Mouse (Mus musculus): Measurements from ENCODE around the gene Naa35. TPM values are rescaled to one million over a fixed set of nuclear protein-coding genes. Genes with fewer than 3 reads are reported as not detected.
"Not testable (repeated sequence)": the region's sequence is repeated elsewhere in the genome, so short reads cannot be mapped to it uniquely, and the experiment has no call there.

The Naa35 gene
- total RNA-seq, 2 experiments from 2014 or later, result 29.2 to 32.7 TPM

DNA sequence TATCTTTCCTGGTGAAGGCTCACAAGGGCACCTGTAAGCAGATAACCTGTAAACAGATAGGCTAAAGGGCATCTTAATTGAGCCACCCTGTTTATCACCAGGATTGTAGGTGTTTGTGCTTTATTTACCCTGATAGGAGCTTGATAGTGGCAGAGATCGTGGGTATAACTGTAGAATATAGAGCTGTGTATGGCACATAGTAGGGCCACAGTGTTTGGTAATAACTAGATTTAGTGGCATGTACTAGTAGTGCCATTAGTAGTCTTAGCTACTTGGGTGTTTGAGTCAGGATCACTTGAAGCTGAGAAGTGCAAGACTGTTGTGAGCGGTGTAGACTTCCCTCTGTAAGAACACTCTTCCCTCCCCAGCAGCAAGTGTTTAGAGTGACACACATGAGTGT is 2.1 kb downstream of the Naa35 start:
- intact Hi-C loops (cut with DNase I), result loop anchor here (5.0 kb wide), 2 partner anchors 140 to 180 kb away; partner anchors contain the start of gene Isca1
- TF ChIP-seq CTCF (IDR thresholded peaks at IDR 0.05), result no peak
- no peak overlapping the region for H3K4me3 ChIP-seq

DNA sequence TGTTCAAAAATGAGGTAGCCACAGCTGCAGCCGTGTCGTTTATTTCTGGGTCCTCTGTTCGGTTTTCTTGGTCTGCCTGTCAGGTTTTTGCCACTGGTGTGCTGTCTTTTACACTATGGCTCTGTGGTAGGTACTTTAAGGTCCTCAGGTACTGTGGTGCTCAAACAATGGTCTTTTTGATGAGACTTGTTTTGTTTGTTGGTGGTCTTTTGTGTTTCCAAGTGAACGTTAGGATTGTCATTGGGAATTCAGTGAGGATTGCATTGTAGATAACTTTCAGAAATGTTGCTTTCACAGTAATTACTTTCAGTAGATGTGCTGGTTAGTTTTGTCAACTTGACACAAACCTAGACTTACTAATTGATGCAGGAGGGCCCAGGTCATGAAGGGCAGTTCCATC is 4.6 kb downstream of the Naa35 start:
- TF ChIP-seq CTCF (IDR thresholded peaks at IDR 0.05), result no peak
- DNase-seq, result no peak
- intact Hi-C loops (cut with DNase I), result loop anchor here (5.0 kb wide), 2 partner anchors 138 to 178 kb away; partner anchors contain the start of gene Isca1
- Histone ChIP-seq H3K4me3 (no peak overlapping the region), H3K27ac (no peak overlapping the region)

More for the DNA sequence above, 2.1 kb downstream of the Naa35 start:
- no peak overlapping the region for H3K27ac ChIP-seq
- no peak for DNase-seq

DNA sequence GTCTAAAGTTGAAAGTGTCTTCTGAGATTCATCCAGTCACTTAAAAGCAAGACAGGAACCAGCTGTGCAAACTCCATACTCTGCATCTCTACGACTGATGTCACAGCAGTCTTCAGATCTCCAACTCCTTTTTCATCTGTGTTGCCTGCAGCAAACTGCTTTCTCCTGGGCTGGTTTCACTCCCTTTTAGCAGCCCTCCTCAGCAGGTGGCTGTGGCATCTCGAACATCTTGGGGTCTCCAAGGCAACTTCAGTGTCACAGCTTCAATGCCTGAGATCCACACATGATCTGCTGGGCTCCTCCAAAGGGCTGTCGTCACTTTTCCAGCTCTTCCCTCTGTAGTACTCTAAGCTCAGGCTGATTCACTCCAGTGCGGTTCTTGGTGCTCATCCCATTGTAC is 5.6 kb downstream of the Naa35 start:
- intact Hi-C loops (cut with DNase I), result no loop called here
- DNase-seq, result no peak

DNA sequence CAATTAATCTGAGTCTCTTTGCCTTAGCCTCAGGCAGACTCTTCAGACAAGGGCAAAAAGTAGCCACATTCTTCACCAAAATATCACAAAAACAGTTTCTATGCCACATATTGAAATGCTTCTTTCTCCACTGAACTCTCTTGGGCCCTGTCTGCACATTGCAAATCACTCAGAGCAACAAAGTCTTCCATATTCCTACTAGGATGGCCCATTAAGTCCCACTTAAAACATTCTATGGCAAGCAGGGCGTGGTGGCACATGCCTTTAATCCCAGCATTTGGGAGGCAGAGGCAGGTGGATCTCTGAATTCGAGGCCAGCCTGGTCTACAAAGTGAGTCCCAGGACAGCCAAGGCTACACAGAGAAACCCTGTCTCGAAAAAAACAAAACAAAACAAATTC is 7.0 kb downstream of the Naa35 start:
- H3K27ac ChIP-seq; DNase-seq; H3K4me3 ChIP-seq; intact Hi-C loops (cut with DNase I): not testable (repeated sequence)

More for the DNA sequence above, 5.6 kb downstream of the Naa35 start:
- Histone ChIP-seq H3K4me3 (no peak overlapping the region), H3K27ac (no peak overlapping the region)
- TF ChIP-seq CTCF (IDR thresholded peaks at IDR 0.05), result no peak

DNA sequence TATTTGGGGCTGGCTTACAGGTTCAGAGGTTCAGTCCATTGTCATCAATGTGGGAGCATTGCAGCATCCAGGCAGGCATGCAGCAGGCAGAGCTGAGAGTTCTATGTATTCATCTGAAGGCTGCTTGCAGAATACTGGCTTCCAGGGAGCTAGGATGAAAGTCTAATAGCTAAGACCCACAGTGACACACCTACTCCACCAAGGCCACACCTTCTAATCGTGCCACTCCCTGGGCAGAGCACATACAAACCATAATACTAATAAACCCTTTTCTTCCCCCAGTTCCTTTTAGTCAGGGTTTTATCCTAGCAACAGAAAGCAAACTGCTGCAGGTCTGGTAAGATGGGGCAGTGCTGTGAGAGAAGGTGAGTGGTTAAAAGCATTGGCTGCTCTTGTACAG is 7.6 kb downstream of the Naa35 start:
- no peak overlapping the region for H3K4me3 ChIP-seq
- intact Hi-C loops (cut with DNase I), result no loop called here
- no peak for TF ChIP-seq CTCF (IDR thresholded peaks at IDR 0.05)
- no peak overlapping the region for H3K27ac ChIP-seq
- no peak for DNase-seq

DNA sequence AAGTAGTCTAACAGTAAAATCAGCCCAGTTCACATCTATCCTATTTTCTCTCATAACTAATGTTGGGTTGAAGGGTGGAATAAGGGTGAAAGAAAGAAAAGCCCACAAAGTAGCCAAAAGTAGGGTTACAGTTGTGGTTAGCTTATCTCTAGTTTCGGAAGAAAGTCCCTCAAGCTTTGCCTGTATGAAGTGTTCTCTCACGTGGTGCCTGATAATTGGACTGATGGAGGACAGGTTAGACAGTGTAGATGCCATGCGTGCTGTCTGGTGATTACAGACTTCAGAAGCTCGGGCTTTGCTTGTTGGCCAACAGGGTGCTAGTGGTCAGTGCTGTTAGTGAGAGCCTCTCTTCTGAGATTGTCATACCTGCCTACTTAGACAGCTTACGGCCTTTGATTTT is 18.0 kb downstream of the Naa35 start:
- Histone ChIP-seq H3K4me3 (no peak overlapping the region), H3K27ac (no peak overlapping the region)
- TF ChIP-seq CTCF (IDR thresholded peaks at IDR 0.05), result no peak
- no peak for DNase-seq
- intact Hi-C loops (cut with DNase I), result no loop called here

DNA sequence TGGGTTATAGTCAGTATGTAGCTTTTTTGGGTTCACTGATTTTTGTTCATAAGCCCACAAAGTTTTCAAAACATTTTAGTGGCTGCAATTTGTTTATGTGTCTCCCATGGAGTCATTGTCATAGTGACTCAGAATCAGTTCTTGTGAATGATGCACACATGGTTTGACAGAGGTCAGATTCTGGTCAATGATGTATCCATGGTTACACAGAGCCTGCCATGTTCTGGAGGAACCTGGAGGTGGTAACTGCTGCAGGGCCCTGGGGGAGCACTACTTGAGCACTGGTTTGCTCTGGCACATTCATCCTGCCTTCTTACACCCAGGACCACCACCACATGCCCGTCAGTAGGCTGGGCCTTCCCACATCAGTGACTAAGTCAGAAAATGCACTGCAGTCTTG is 19.5 kb downstream of the Naa35 start:
- no peak for TF ChIP-seq CTCF (IDR thresholded peaks at IDR 0.05)
- Histone ChIP-seq H3K4me3 (no peak overlapping the region), H3K27ac (no peak overlapping the region)
- DNase-seq, result no peak
- intact Hi-C loops (cut with DNase I), result no loop called here

DNA sequence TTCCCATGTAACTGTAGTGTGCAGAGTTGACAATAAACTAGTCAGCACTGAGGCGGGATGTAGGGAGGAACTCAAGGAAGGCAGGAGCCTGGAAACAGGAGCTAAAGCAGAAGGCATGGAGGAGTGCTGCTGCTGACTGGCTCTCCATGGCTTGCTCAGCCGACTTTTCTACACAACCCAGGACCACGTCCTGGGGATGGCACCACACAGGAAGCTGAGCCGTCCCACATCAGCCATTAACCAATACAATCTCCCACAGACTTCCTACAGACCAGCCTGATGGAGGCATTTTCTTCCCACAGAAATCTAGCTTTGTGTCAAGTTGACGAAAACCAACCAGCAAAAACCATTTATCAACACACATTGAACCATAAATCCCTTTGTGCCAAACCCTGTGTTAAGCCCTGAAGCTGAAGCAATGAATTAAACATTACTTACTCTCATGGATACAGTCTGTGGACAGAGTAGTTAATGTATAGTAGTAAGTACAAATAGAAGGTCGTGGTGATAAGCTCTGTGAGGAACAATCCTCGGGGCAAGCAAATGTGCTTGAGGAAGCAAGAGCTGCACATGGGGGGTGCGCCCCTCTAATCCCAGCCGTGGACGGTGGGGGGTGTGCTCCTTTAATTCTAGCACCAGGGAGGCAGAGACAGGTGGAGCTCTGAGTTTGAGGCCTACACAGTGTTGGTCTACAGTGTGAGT is 20.3 kb downstream of the Naa35 start:
- Histone ChIP-seq H3K4me3 (no peak overlapping the region), H3K27ac (no peak overlapping the region)
- TF ChIP-seq CTCF (IDR thresholded peaks at IDR 0.05), result no peak
- intact Hi-C loops (cut with DNase I), result no loop called here
- no peak for DNase-seq

DNA sequence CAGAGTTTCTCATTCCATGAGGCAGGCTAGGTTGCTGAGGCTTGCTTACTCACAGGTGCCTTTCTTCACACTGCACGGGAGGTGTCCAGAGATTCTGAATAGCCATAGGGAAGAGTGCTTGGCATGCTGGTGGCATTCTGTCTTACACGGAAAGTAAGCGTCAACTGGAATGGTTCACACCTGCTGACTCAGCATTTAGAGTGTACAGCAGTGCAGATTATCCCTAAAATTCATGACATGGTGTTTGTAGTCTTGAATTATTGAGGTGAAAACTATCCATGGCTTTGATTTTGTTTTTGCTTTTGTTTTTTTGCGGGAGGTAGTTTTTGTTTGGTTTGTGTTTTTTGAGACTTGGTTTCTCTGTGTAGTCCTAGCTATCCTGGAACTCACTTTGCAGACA is 24.8 kb downstream of the Naa35 start:
- Histone ChIP-seq H3K4me3 (no peak overlapping the region), H3K27ac (no peak overlapping the region)
- intact Hi-C loops (cut with DNase I), result no loop called here
- no peak for DNase-seq
- TF ChIP-seq CTCF (IDR thresholded peaks at IDR 0.05), result no peak

DNA sequence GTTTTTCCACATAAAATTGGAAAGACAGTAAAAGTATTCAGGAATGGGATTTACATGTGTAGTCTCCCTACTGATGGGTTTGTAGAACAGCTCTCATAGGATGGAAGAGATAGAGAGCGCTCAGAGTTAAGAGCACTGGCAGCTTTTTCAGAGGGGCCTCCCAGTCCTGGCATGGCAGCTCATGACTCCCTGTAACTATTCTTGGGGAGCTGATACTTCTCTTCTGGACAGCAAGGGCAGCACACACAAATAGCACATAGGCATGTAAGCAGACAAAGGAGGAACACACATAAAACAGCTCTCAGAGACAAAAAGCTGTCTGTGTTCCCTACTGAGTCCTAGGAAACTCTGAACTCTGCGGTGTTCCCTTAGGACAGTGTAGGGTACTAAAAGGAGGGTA is 25.4 kb downstream of the Naa35 start:
- intact Hi-C loops (cut with DNase I), result no loop called here
- DNase-seq, result no peak
- TF ChIP-seq CTCF (IDR thresholded peaks at IDR 0.05), result no peak
- H3K27ac ChIP-seq, result no peak overlapping the region
- H3K4me3 ChIP-seq, result no peak overlapping the region

DNA sequence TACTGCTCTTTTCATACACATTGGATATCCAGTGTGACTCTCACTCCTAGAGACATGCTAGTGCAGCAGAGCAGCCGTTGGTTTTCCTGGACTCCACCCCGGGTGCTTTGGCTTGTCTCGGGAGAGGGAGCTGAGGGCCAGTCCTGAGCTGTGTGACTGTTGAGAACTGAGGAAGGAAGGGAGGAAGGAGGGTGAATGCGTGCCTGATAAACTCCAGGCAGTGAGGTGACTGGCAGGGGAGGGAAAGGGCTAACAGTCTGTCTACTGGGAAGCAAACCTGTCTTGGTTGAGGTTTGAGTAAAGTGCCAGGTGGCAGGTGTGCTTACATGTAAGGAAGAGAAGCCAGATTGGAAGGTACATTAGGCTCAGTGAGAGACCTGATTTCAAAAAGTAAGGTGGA is 28.8 kb downstream of the Naa35 start:
- intact Hi-C loops (cut with DNase I), result no loop called here
- TF ChIP-seq CTCF (IDR thresholded peaks at IDR 0.05), result no peak
- Histone ChIP-seq H3K27ac (no peak overlapping the region), H3K4me3 (no peak overlapping the region)
- no peak for DNase-seq

DNA sequence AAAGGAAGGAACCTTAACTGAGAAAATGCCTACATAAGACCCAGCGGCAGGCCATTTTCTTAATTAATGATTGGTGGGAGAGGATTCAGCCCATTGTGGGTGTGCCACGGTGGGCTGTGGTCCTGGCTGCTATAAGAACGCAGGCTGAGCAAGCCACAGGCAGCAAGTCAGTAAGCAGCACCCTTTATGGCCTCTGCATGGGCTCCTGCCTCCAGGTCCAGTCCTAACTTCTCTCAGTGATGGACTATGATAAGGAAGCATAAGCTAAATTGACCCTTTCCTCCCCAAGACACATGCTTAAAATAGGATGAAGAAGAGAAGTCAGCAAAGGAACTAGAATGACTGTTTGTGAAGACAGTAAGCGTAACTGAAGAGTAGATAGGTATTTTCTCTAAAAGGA is 30.1 kb downstream of the Naa35 start:
- no peak for DNase-seq
- Histone ChIP-seq H3K27ac (no peak overlapping the region), H3K4me3 (no peak overlapping the region)
- no peak for TF ChIP-seq CTCF (IDR thresholded peaks at IDR 0.05)
- intact Hi-C loops (cut with DNase I), result no loop called here

DNA sequence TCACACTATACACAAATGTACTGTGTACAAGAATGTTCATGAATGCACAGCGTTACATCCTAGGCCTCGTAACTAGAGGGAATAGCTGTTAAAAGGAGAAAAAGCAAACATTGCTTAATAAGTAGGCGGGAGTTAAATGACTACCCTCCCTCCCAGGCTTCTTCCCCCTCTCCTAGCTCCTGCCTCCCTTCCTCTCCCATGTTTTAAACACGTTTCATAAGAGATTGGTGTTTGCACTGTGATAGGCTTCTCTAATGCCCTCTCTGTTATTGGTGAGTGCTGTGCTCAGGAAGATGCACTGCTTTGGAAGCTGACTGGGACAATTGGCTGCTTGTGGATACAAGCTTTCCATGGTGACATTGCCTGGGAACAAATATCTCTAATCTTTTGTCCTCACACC is 30.5 kb downstream of the Naa35 start:
- DNase-seq, result no peak
- Histone ChIP-seq H3K27ac (no peak overlapping the region), H3K4me3 (no peak overlapping the region)
- intact Hi-C loops (cut with DNase I), result no loop called here
- no peak for TF ChIP-seq CTCF (IDR thresholded peaks at IDR 0.05)

DNA sequence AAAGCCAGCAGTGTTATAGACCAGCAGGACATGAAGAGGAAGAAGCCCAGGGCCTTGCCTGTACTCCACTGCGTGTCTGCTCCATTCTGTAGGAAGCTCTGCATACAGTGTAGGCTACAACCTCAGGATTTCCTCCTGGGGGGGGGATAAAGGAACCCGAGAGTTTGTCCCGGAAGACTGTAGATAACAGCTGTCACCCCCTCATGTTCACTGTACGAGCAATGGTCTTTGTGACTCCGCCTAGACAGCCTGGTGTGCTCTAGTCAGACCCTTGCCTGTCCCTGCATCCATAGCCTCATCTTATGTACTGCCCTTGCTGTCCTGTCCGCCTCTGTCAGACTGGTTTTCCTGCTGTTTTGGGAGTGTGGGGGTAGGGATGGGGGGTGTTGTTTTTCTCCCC is 33.4 kb downstream of the Naa35 start:
- intact Hi-C loops (cut with DNase I), result no loop called here
- TF ChIP-seq CTCF (IDR thresholded peaks at IDR 0.05), result no peak
- H3K4me3 ChIP-seq, result no peak overlapping the region
- DNase-seq, result no peak
- H3K27ac ChIP-seq, result no peak overlapping the region
